Mouse (Mus musculus) CH12.LX (cell line): ENCODE data around the gene Trim9. TPM values are rescaled to one million over a fixed set of nuclear protein-coding genes. Genes with fewer than 3 reads are reported as not detected.
A peak's percentile ranks its signal among the peaks of the same experiment; 100 is the strongest.

Experiments used
- DNase-seq: peaks from one replicate; pipeline ENCODE4 v3.0.0-alpha.2; 2013; ENCODE audit errors: extremely low read depth
- H3K27ac ChIP-seq: 2 replicates; pipeline ENCODE4 v1.5.1; 2012; ENCODE audit warnings: low read depth, mild to moderate bottlenecking, control low read depth, moderate library complexity; ENCODE audit not compliant: insufficient read depth
- H3K27me3 ChIP-seq: replicated peaks from 2 replicates; pipeline ENCODE3; 2012; ENCODE audit warnings: inconsistent platforms
- H3K36me3 ChIP-seq, 2 experiments: replicated peaks in 1 of 2; 2 replicates each; pipeline versions ENCODE3 to v1.6.1; 2012; ENCODE audit warnings: inconsistent platforms in 1 of 2, low read length in 1 of 2, mild to moderate bottlenecking in 1 of 2, mixed read lengths in 1 of 2, moderate library complexity in 1 of 2; ENCODE audit not compliant: control insufficient read depth in 1 of 2, insufficient read depth in 1 of 2
- H3K4me1 ChIP-seq, 2 experiments: 2 replicates each; pipeline ENCODE4 v1.6.1; 2012; ENCODE audit warnings: inconsistent platforms in 1 of 2, moderate library complexity in 1 of 2; ENCODE audit not compliant: insufficient read depth in 2 of 2, control insufficient read depth in 1 of 2
- H3K4me2 ChIP-seq: 2 replicates; pipeline ENCODE4 v1.6.1; 2012; ENCODE audit warnings: low read depth, mild to moderate bottlenecking, control low read depth; ENCODE audit not compliant: poor library complexity, insufficient read depth, severe bottlenecking
- H3K4me3 ChIP-seq, 3 experiments: fragments of 150-350 bp in 1 of 3; sonication (generic) in 1 of 3; replicated peaks in 1 of 3; 2 replicates each; pipeline versions ENCODE3 to v1.5.1; 2011 to 2012; ENCODE audit warnings: low read depth in 2 of 3, low read length in 2 of 3, mild to moderate bottlenecking in 2 of 3, moderate library complexity in 2 of 3, control low read depth in 1 of 3, improper control_type of control experiment in 1 of 3, inconsistent platforms in 1 of 3, mixed read lengths in 1 of 3; ENCODE audit not compliant: poor library complexity in 1 of 3
- H3K79me2 ChIP-seq: replicated peaks from 2 replicates; pipeline ENCODE4 v1.6.1; 2012; ENCODE audit warnings: mild to moderate bottlenecking, moderate library complexity; ENCODE audit not compliant: control insufficient read depth, poor library complexity, insufficient read depth, severe bottlenecking; ENCODE audit errors: extremely low read depth
- H3K9ac ChIP-seq: 2 replicates; pipeline ENCODE4 v1.6.1; 2012; ENCODE audit warnings: low read depth, mild to moderate bottlenecking, control low read depth, moderate library complexity; ENCODE audit not compliant: insufficient read depth
- H3K9me3 ChIP-seq: replicated peaks from 2 replicates; pipeline ENCODE3; 2012; ENCODE audit warnings: low read length, inconsistent platforms, mixed read lengths
- BHLHE40 ChIP-seq: IDR thresholded peaks from 2 replicates; pipeline ENCODE4 v1.6.1; 2011; ENCODE audit warnings: mild to moderate bottlenecking, low read depth, low read length, improper control_type of control experiment
- CHD1 ChIP-seq: IDR thresholded peaks from 2 replicates; pipeline ENCODE4 v1.6.1; 2012; ENCODE audit warnings: low read depth, low read length, improper control_type of control experiment, inconsistent platforms
- CHD2 ChIP-seq: IDR thresholded peaks from 2 replicates; pipeline ENCODE4 v1.6.1; 2011; ENCODE audit warnings: low read length, improper control_type of control experiment
- CTCF ChIP-seq, 2 experiments: IDR thresholded peaks in 1 of 2; conservative IDR thresholded peaks in 1 of 2; 2 replicates each; pipeline ENCODE4 v1.5.1; 2011 to 2012; ENCODE audit warnings: low read depth in 2 of 2, low read length in 2 of 2, improper control_type of control experiment in 1 of 2, inconsistent platforms in 1 of 2, mild to moderate bottlenecking in 1 of 2, moderate library complexity in 1 of 2
- ELF1 ChIP-seq: IDR thresholded peaks from 2 replicates; pipeline ENCODE4 v1.6.1; 2014; ENCODE audit warnings: low read depth, mild to moderate bottlenecking, inconsistent platforms, low read length, improper control_type of control experiment
- ETS1 ChIP-seq: conservative IDR thresholded peaks from 2 replicates; pipeline ENCODE4 v1.6.1; 2012; ENCODE audit warnings: low read depth, mild to moderate bottlenecking, inconsistent platforms, low read length, improper control_type of control experiment, moderate library complexity
- GABPA ChIP-seq: IDR thresholded peaks from 2 replicates; pipeline ENCODE4 v1.6.1; 2012; ENCODE audit warnings: low read depth, low read length, improper control_type of control experiment, inconsistent platforms; ENCODE audit not compliant: insufficient replicate concordance
- HCFC1 ChIP-seq: IDR thresholded peaks from 2 replicates; pipeline ENCODE4 v1.6.1; 2012; ENCODE audit warnings: low read depth, mild to moderate bottlenecking, inconsistent platforms, low read length, improper control_type of control experiment
- KAT2A ChIP-seq: IDR thresholded peaks from 2 replicates; pipeline ENCODE4 v1.6.1; 2012; ENCODE audit warnings: low read length, improper control_type of control experiment, inconsistent platforms; ENCODE audit not compliant: insufficient replicate concordance
- MAX ChIP-seq: IDR thresholded peaks from 2 replicates; pipeline ENCODE4 v1.6.1; 2011; ENCODE audit warnings: low read length, improper control_type of control experiment
- MEF2A ChIP-seq: IDR thresholded peaks from 2 replicates; pipeline ENCODE4 v1.6.1; 2014; ENCODE audit warnings: low read depth, mild to moderate bottlenecking, inconsistent platforms, low read length, improper control_type of control experiment, borderline replicate concordance
- MXI1 ChIP-seq: IDR thresholded peaks from 2 replicates; pipeline ENCODE4 v1.6.1; 2011; ENCODE audit warnings: mild to moderate bottlenecking, low read depth, low read length, improper control_type of control experiment
- MYC ChIP-seq: IDR thresholded peaks from 2 replicates; pipeline ENCODE4 v1.6.1; 2011; ENCODE audit warnings: low read depth, mild to moderate bottlenecking, improper control_type of control experiment, low read length
- POLR2A ChIP-seq: IDR thresholded peaks from 2 replicates; pipeline ENCODE4 v1.6.1; 2011; ENCODE audit warnings: low read depth, mild to moderate bottlenecking, improper control_type of control experiment, low read length
- POLR2AphosphoS2 ChIP-seq: IDR thresholded peaks from 2 replicates; pipeline ENCODE4 v1.6.1; 2011; ENCODE audit warnings: low read depth, low read length, improper control_type of control experiment
- RAD21 ChIP-seq: IDR thresholded peaks from 2 replicates; pipeline ENCODE4 v1.6.1; 2011; ENCODE audit warnings: low read depth, mild to moderate bottlenecking, low read length, improper control_type of control experiment, moderate library complexity
- SIN3A ChIP-seq: IDR thresholded peaks from 2 replicates; pipeline ENCODE4 v1.6.1; 2012; ENCODE audit warnings: low read length, improper control_type of control experiment, inconsistent platforms
- SMC3 ChIP-seq: IDR thresholded peaks from 2 replicates; pipeline ENCODE4 v1.6.1; 2011; ENCODE audit warnings: low read depth, low read length, improper control_type of control experiment
- TCF12 ChIP-seq: IDR thresholded peaks from 2 replicates; pipeline ENCODE4 v1.6.1; 2014; ENCODE audit warnings: low read depth, mild to moderate bottlenecking, inconsistent platforms, low read length, improper control_type of control experiment
- UBTF ChIP-seq: IDR thresholded peaks from 2 replicates; pipeline ENCODE4 v1.6.1; 2012; ENCODE audit warnings: low read depth, mild to moderate bottlenecking, inconsistent platforms, low read length, improper control_type of control experiment, moderate library complexity
- USF1 ChIP-seq: IDR thresholded peaks from 2 replicates; pipeline ENCODE4 v1.6.1; 2014; ENCODE audit warnings: low read depth, mild to moderate bottlenecking, inconsistent platforms, low read length, improper control_type of control experiment
- USF2 ChIP-seq: conservative IDR thresholded peaks from 2 replicates; pipeline ENCODE4 v1.6.1; 2011; ENCODE audit warnings: low read depth, low read length, improper control_type of control experiment
- ZC3H11A ChIP-seq: IDR thresholded peaks from 2 replicates; pipeline ENCODE4 v1.6.1; 2012; ENCODE audit warnings: low read depth, mild to moderate bottlenecking, inconsistent platforms, low read length, improper control_type of control experiment
- ZKSCAN1 ChIP-seq: IDR thresholded peaks from 2 replicates; pipeline ENCODE4 v1.6.1; 2012; ENCODE audit warnings: low read depth, inconsistent platforms, low read length, improper control_type of control experiment, borderline replicate concordance
- ZNF384 ChIP-seq: IDR thresholded peaks from 2 replicates; pipeline ENCODE4 v1.6.1; 2012; ENCODE audit warnings: low read depth, low read length, improper control_type of control experiment, inconsistent platforms
- dilution Hi-C: fragments of 300-500 bp; cut with MboI; formaldehyde crosslinking; loops from 2 replicates; pipeline ENCODE4 v1.14.3; 2020; ENCODE audit warnings: low sequenced_read_pairs; ENCODE audit not compliant: extremely low pct_unique_long_range_greater_than_20kb, extremely low pct_ligation_motif_present
- in situ Hi-C: fragments of 300-500 bp; cut with MboI; formaldehyde crosslinking; loops from 3 replicates; pipeline ENCODE4 v1.14.3; 2019; ENCODE audit warnings: low sequenced_read_pairs, low pct_ligation_motif_present, low pct_unique_long_range_greater_than_20kb, mixed read lengths
- polyA plus RNA-seq: library from polyadenylated mRNA; unstranded; fragments of >175 nt; gene quantifications from 2 replicates; pipeline ENCODE4 v1.2.1, GENCODE M21; 2012; ENCODE audit warnings: low read depth; ENCODE audit not compliant: insufficient read length
- total RNA-seq, 2 experiments: library from RNA; depleted of rRNA; stranded (reverse); fragments of 300-350 nt in 1 of 2; fragments of >200 nt in 1 of 2; gene quantifications; 2 replicates each; pipeline ENCODE4 v1.2.3; 2012 to 2014

The Trim9 gene
- total and polyA plus RNA-seq, 3 experiments: 0.07 TPM; not detected in 2

- H3K79me2 ChIP-seq: no peaks in the 10 kb centered on the region
- H3K4me1 ChIP-seq: peaks cover 0 to 5% of the 10 kb centered on the region in 2 experiments; a peak in 1 of 4 replicates
- H3K4me2 ChIP-seq: no peak overlapping the region
- in situ Hi-C loops (loop anchor here (25.0 kb wide), 1 partner anchor 674 kb away; no protein-coding TSS in a partner anchor), dilution Hi-C loops (no loop called here)
- no peak for DNase-seq
- no peak for TF ChIP-seq ZC3H11A
- H3K9me3 ChIP-seq: no peaks in the 10 kb centered on the region
- H3K36me3 ChIP-seq: no peaks in the 10 kb centered on the region
- H3K27ac ChIP-seq: no peak overlapping the region
- no peak overlapping the region for H3K4me3 ChIP-seq
- no peaks in the 10 kb centered on the region for H3K27me3 ChIP-seq
- no peak overlapping the region for H3K9ac ChIP-seq
Measured at GRCm38 (mm10) chr12:70238604-70239003, 108.8 kb downstream of the Trim9 start.

GRCm38 (mm10) chr12:70234938-70235484, 112.4 kb downstream of the Trim9 start:
- H3K4me2 ChIP-seq: peak overlapping the region; percentile 93
- no peak overlapping the region for H3K27ac ChIP-seq
- in situ Hi-C loops (loop anchor here (25.0 kb wide), 1 partner anchor 677 kb away; no protein-coding TSS in a partner anchor), dilution Hi-C loops (no loop called here)
- TF ChIP-seq RAD21 (peak; percentile 67), SIN3A (no peak), CTCF (conservative IDR thresholded peaks at IDR 0.05 in 1 of 2, IDR thresholded peaks at IDR 0.05 in 1 of 2; ENCODE audit: low read depth in 2 of 2, low read length in 2 of 2) (peak; percentile 64 to 79), ZKSCAN1 (no peak), SMC3 (peak; percentile 48)
- H3K36me3 ChIP-seq: no peaks in the 10 kb centered on the region
- H3K9ac ChIP-seq: peak overlapping the region; percentile 47
- peaks cover 0 to 5% of the 10 kb centered on the region in 2 experiments; a peak in 1 of 4 replicates for H3K4me1 ChIP-seq
- peak overlapping the region; percentile 10 to 58 (median 41) for H3K4me3 ChIP-seq
- no peaks in the 10 kb centered on the region for H3K9me3 ChIP-seq
- DNase-seq: peak; percentile 56
- H3K27me3 ChIP-seq: no peaks in the 10 kb centered on the region
- no peaks in the 10 kb centered on the region for H3K79me2 ChIP-seq

GRCm38 (mm10) chr12:70234411-70234810, 113.0 kb downstream of the Trim9 start:
- peak; percentile 72 for DNase-seq
- Histone ChIP-seq H3K4me2 (peak overlapping the region; percentile 29; the same call in 1 of the 2 replicates), H3K27me3 (no peaks in the 10 kb centered on the region), H3K27ac (no peak overlapping the region), H3K9ac (no peak overlapping the region), H3K4me3 (no peak overlapping the region), H3K9me3 (no peaks in the 10 kb centered on the region), H3K4me1 (peaks cover 0 to 5% of the 10 kb centered on the region in 2 experiments; a peak in 1 of 4 replicates), H3K79me2 (no peaks in the 10 kb centered on the region), H3K36me3 (no peaks in the 10 kb centered on the region)
- in situ Hi-C loops (loop anchor here (25.0 kb wide), 1 partner anchor 678 kb away; no protein-coding TSS in a partner anchor), dilution Hi-C loops (no loop called here)
- TF ChIP-seq BHLHE40 (no peak), MXI1 (peak; percentile 45; the same call in 1 of the 2 replicates), POLR2AphosphoS2 (no peak), ZNF384 (peak; percentile 96), ELF1 (no peak), CHD1 (no peak), USF1 (no peak), HCFC1 (no peak), ETS1 (no peak), MAX (peak; percentile 72), UBTF (no peak), USF2 (no peak), CHD2 (no peak), RAD21 (peak; percentile 85), ZC3H11A (0 out of 2 replicates have a peak, but pooled peaks have one; percentile 26), TCF12 (no peak), MYC (peak; percentile 76), KAT2A (no peak), GABPA (no peak), CTCF (conservative IDR thresholded peaks at IDR 0.05 in 1 of 2, IDR thresholded peaks at IDR 0.05 in 1 of 2; ENCODE audit: low read depth in 2 of 2, low read length in 2 of 2) (peak; percentile 53 to 92), MEF2A (no peak; the same call in 1 of the 2 replicates), POLR2A (no peak)
